19 mouse cellular contexts compared by ENCODE assay signal in genomic region chr2:152985582-152985981, GRCm38 (mm10). TPM values are rescaled to one million over a fixed set of nuclear protein-coding genes. Genes with fewer than 3 reads are reported as not detected.
DNase-seq lines count a peak whose midpoint lies in the region; ATAC-seq lines count a peak whose summit lies in the region.
"Had no signal": no experiment of that assay in that cellular context is flagged by ENCODE, and none has a peak within 500 bp of the region (broad histone marks: within the 10 kb centered on the region; RNA-seq: fewer than 3 reads in every experiment).

No protein-coding gene starts in this region.

- no peak overlapping the region for H3K27ac ChIP-seq in forebrain, embryonic 14.5 days (ENCODE audit: low read depth, low read length)
- H3K27ac ChIP-seq: left cerebral cortex, adult 2 months; stomach, embryonic 15.5 days had no signal

- peak; percentile 14 for DNase-seq in layer of hippocampus, adult 11-12 months (ENCODE audit: low spot score)
- no peak for DNase-seq in layer of hippocampus, adult 9-10 months (ENCODE audit: low spot score)
- peak; percentile 71 for DNase-seq in MN1 (ENCODE audit: low spot score)
- peak; percentile 80 for DNase-seq in forebrain, embryonic 14.5 days (ENCODE audit: low spot score)
- DNase-seq in layer of hippocampus, postnatal 10 days (ENCODE audit: low spot score in 2 of 2), result peak; percentile 19 to 21
- DNase-seq in thymus, postnatal 36 days, result no peak
- DNase-seq in urinary bladder, postnatal 4 days (ENCODE audit: low spot score in 2 of 2), result no peak
- DNase-seq in kidney, postnatal 14 days, result no peak
- DNase-seq: kidney, adult 18-20 months; lung, postnatal 14 days; right cerebral cortex, postnatal 4 days; thymus, postnatal 25 days had no signal

- no peaks in the 10 kb centered on the region for H3K36me3 ChIP-seq in forebrain, embryonic 14.5 days (ENCODE audit: control insufficient read depth, insufficient read depth, low read length)
- H3K36me3 ChIP-seq: stomach, embryonic 15.5 days had no signal

- no peak overlapping the region for H3K4me2 ChIP-seq in forebrain, embryonic 14.5 days (ENCODE audit: low read length)
- H3K4me2 ChIP-seq: liver, embryonic 11.5 days; stomach, embryonic 15.5 days had no signal

- H3K4me1 ChIP-seq in forebrain, embryonic 14.5 days (ENCODE audit: control insufficient read depth, insufficient read depth, low read length), result no peaks in the 10 kb centered on the region
- H3K4me1 ChIP-seq: stomach, embryonic 15.5 days had no signal

- H3K27me3 ChIP-seq in forebrain, embryonic 14.5 days (replicated peaks; ENCODE audit: control insufficient read depth, insufficient read depth, low read length), result no peaks in the 10 kb centered on the region
- H3K27me3 ChIP-seq: stomach, embryonic 15.5 days had no signal

- ATAC-seq in forebrain, embryonic 14.5 days, result peak; percentile 91

- H3K4me3 ChIP-seq in forebrain, embryonic 14.5 days (ENCODE audit: low read depth, low read length), result no peak overlapping the region
- H3K4me3 ChIP-seq: left cerebral cortex, adult 2 months; stomach, embryonic 15.5 days had no signal

- WGBS in forebrain, embryonic 14.5 days, result 0% methylated on average over 1 of the region's 1 CpGs

- H3K9me3 ChIP-seq in forebrain, embryonic 14.5 days (replicated peaks; ENCODE audit: control insufficient read depth, low read length), result no peaks in the 10 kb centered on the region
- H3K9me3 ChIP-seq: stomach, embryonic 15.5 days had no signal

- H3K9ac ChIP-seq in forebrain, embryonic 14.5 days (ENCODE audit: low read length), result no peak overlapping the region
- H3K9ac ChIP-seq: stomach, embryonic 15.5 days had no signal

RNA-seq across cellular contexts. Expression of gene Ttll9, which starts 23.3 kb away (rescaled TPM):
- 2.5 and 4.3 TPM in 2 replicates for polyA plus RNA-seq in forebrain, embryonic 14.5 days (2014; fragmentation: Nextera tagmentation; extraction: Ambion mirVana)
- 1 to 10 TPM; 2.6 to 3.4 TPM for total RNA-seq in layer of hippocampus, postnatal 10 days (2021)
- total RNA-seq: gastrocnemius, postnatal 4 days had no signal

RNA-seq across cellular contexts. Expression of gene Pdrg1, which starts 29.6 kb away (rescaled TPM):
- 108 and 118 TPM in 2 replicates for polyA plus RNA-seq in forebrain, embryonic 14.5 days (2014; fragmentation: Nextera tagmentation; extraction: Ambion mirVana)
- 10 to 100 TPM; 42.9 to 57.5 TPM for total RNA-seq in layer of hippocampus, postnatal 10 days (2021)

RNA-seq across cellular contexts. Expression of gene Dusp15, which starts 34.1 kb away (rescaled TPM):
- 6.4 and 6.6 TPM in 2 replicates for polyA plus RNA-seq in forebrain, embryonic 14.5 days (2014; fragmentation: Nextera tagmentation; extraction: Ambion mirVana)
- 10 to 100 TPM; 21.4 to 24.0 TPM for total RNA-seq in layer of hippocampus, postnatal 10 days (2021)
- total RNA-seq: MEL had no signal
- polyA plus RNA-seq: liver, embryonic 11.5 days had no signal

RNA-seq across cellular contexts. Expression of gene Xkr7, which starts 46.1 kb away (rescaled TPM):
- 0.87 and 1.0 TPM in 2 replicates for polyA plus RNA-seq in forebrain, embryonic 14.5 days (2014; fragmentation: Nextera tagmentation; extraction: Ambion mirVana)
- 1 to 10 TPM; 5.7 to 6.3 TPM for total RNA-seq in layer of hippocampus, postnatal 10 days (2021)
- total RNA-seq: MEL had no signal
- polyA plus RNA-seq: C2C12; heart, embryonic 16.5 days; liver, embryonic 11.5 days had no signal

RNA-seq across cellular contexts. Expression of gene Foxs1, which starts 52.6 kb away (rescaled TPM):
- 4.0 TPM in 2 replicates for polyA plus RNA-seq in forebrain, embryonic 14.5 days (2014; fragmentation: Nextera tagmentation; extraction: Ambion mirVana)
- 1 to 10 TPM; 1.5 TPM for total RNA-seq in layer of hippocampus, postnatal 10 days (2021)
- total RNA-seq: MEL had no signal

Comparison
In these comparisons a context has a peak if more than half of its experiments do, and no peak if none do; other contexts are left out.
1. DNase-seq: peak in layer of hippocampus, adult 11-12 months (single experiment), MN1 (single experiment), forebrain, embryonic 14.5 days (single experiment) and layer of hippocampus, postnatal 10 days (2 of 2); none in layer of hippocampus, adult 9-10 months (single experiment), thymus, postnatal 36 days (0 of 2), urinary bladder, postnatal 4 days (0 of 2) and kidney, postnatal 14 days (single experiment).